Mouse (Mus musculus): ENCODE results near the gene Tbcc. TPM values are rescaled to one million over a fixed set of nuclear protein-coding genes. Genes with fewer than 3 reads are reported as not detected.

Tbcc gene
- total RNA-seq, 4 experiments from 2014 or later = 24.8 to 38.5 (median 33.2) TPM

GRCm38 (mm10) chr17:46866836-46867235 lies 23.6 kb upstream of the Tbcc start:
- DNase-seq (ENCODE audit: low spot score in 2 of 2) = no peak

GRCm38 (mm10) chr17:46870204-46870798 lies 20.2 kb upstream of the Tbcc start:
- DNase-seq (ENCODE audit: low spot score in 2 of 2) = no peak

- DNase-seq (ENCODE audit: low spot score in 2 of 2) = no peak
Observed at GRCm38 (mm10) chr17:46870913-46871312, 19.6 kb upstream of the Tbcc start.

- no peak for DNase-seq (ENCODE audit: low spot score in 2 of 2)
Observed at GRCm38 (mm10) chr17:46872806-46873205, 17.7 kb upstream of the Tbcc start.

GRCm38 (mm10) chr17:46874133-46874532 lies 16.4 kb upstream of the Tbcc start:
- DNase-seq (ENCODE audit: low spot score in 2 of 2) = no peak

GRCm38 (mm10) chr17:46875626-46876025 lies 14.9 kb upstream of the Tbcc start:
- no peak for DNase-seq (ENCODE audit: low spot score in 2 of 2)

- DNase-seq (ENCODE audit: low spot score in 2 of 2) = no peak
Observed at GRCm38 (mm10) chr17:46876371-46876950, 14.0 kb upstream of the Tbcc start.

GRCm38 (mm10) chr17:46877061-46877460 lies 13.4 kb upstream of the Tbcc start:
- no peak for DNase-seq (ENCODE audit: low spot score in 2 of 2)

GRCm38 (mm10) chr17:46879841-46880311 lies 10.6 kb upstream of the Tbcc start:
- DNase-seq (ENCODE audit: low spot score in 2 of 2) = no peak

- no peak for DNase-seq (ENCODE audit: low spot score in 2 of 2)
Observed at GRCm38 (mm10) chr17:46880322-46880721, 10.2 kb upstream of the Tbcc start.

GRCm38 (mm10) chr17:46881728-46882127 lies 8.8 kb upstream of the Tbcc start:
- no peak for DNase-seq (ENCODE audit: low spot score in 2 of 2)

GRCm38 (mm10) chr17:46883107-46883506 lies 7.4 kb upstream of the Tbcc start:
- no peak for DNase-seq (ENCODE audit: low spot score in 2 of 2)

- DNase-seq (ENCODE audit: low spot score in 2 of 2) = no peak
Observed at GRCm38 (mm10) chr17:46884766-46885165, 5.7 kb upstream of the Tbcc start.

- DNase-seq (ENCODE audit: low spot score in 2 of 2) = no peak
Observed at GRCm38 (mm10) chr17:46885218-46885909, 5.1 kb upstream of the Tbcc start.

- DNase-seq (ENCODE audit: low spot score in 2 of 2) = no peak
Observed at GRCm38 (mm10) chr17:46885910-46886643, 4.4 kb upstream of the Tbcc start.

GRCm38 (mm10) chr17:46888511-46889212 lies 1.8 kb upstream of the Tbcc start:
- DNase-seq (ENCODE audit: low spot score in 2 of 2) = peak in 1 of 2 experiments; percentile 51

- DNase-seq (ENCODE audit: low spot score in 2 of 2) = peak; percentile 64 to 65
Observed at GRCm38 (mm10) chr17:46889450-46890084, 917 bp upstream of the Tbcc start.

- DNase-seq (ENCODE audit: low spot score in 2 of 2) = peak in 1 of 2 experiments; percentile 40
Observed at GRCm38 (mm10) chr17:46890843-46891594, 535 bp downstream of the Tbcc start.

GRCm38 (mm10) chr17:46895426-46895825 lies 4.9 kb downstream of the Tbcc start:
- no peak for DNase-seq (ENCODE audit: low spot score in 2 of 2)
